Mouse (Mus musculus) MEL (cell line): ENCODE results near the gene Pax6. TPM values are rescaled to one million over a fixed set of nuclear protein-coding genes. Genes with fewer than 3 reads are reported as not detected.

Experiments
- DNase-seq: peaks from one replicate; pipeline ENCODE4 v3.0.0; 2011; ENCODE audit warnings: low read depth, low spot score
- H3K27ac ChIP-seq: 2 replicates; pipeline ENCODE4 v1.5.1; 2012; ENCODE audit warnings: low read depth, mild to moderate bottlenecking, control low read depth, low read length, moderate library complexity; ENCODE audit not compliant: control insufficient read depth
- H3K27me3 ChIP-seq, 2 experiments: fragments of 150-350 bp in 1 of 2; sonication (generic) in 1 of 2; 2 replicates each; pipeline ENCODE4 v1.6.1; 2012; ENCODE audit warnings: low read length in 2 of 2, mild to moderate bottlenecking in 2 of 2, improper control_type of control experiment in 1 of 2, moderate library complexity in 1 of 2; ENCODE audit not compliant: insufficient read depth in 2 of 2, control insufficient read depth in 1 of 2
- H3K36me3 ChIP-seq, 2 experiments: 2 replicates each; pipeline ENCODE4 v1.6.1; 2012 to 2014; ENCODE audit warnings: low read length in 2 of 2, improper control_type of control experiment in 1 of 2, inconsistent platforms in 1 of 2, mild to moderate bottlenecking in 1 of 2; ENCODE audit not compliant: insufficient read depth in 2 of 2, control insufficient read depth in 1 of 2
- H3K4me1 ChIP-seq, 2 experiments: fragments of 150-350 bp in 1 of 2; sonication (generic) in 1 of 2; 2 replicates each; pipeline ENCODE4 v1.6.1; 2012; ENCODE audit warnings: low read length in 2 of 2, improper control_type of control experiment in 1 of 2, mild to moderate bottlenecking in 1 of 2; ENCODE audit not compliant: insufficient read depth in 2 of 2, control insufficient read depth in 1 of 2
- H3K4me3 ChIP-seq, 2 experiments: fragments of 150-350 bp in 1 of 2; sonication (generic) in 1 of 2; 2 replicates each; pipeline ENCODE4 v1.5.1; 2012; ENCODE audit warnings: low read depth in 2 of 2, low read length in 2 of 2, mild to moderate bottlenecking in 2 of 2, moderate library complexity in 2 of 2, control low read depth in 1 of 2, improper control_type of control experiment in 1 of 2; ENCODE audit not compliant: control insufficient read depth in 1 of 2, insufficient read depth in 1 of 2
- H3K79me2 ChIP-seq: 2 replicates; pipeline ENCODE4 v1.6.1; 2012; ENCODE audit warnings: mild to moderate bottlenecking, low read length, moderate library complexity; ENCODE audit not compliant: control insufficient read depth, poor library complexity, insufficient read depth
- H3K9ac ChIP-seq: 2 replicates; pipeline ENCODE4 v1.6.1; 2012; ENCODE audit warnings: low read depth, mild to moderate bottlenecking, control low read depth, low read length, moderate library complexity; ENCODE audit not compliant: control insufficient read depth, poor library complexity, severe bottlenecking
- H3K9me3 ChIP-seq: fragments of 150-350 bp; sonication (generic); replicated peaks from 2 replicates; pipeline ENCODE4 v1.6.1; 2012; ENCODE audit warnings: mild to moderate bottlenecking, low read length, improper control_type of control experiment, moderate library complexity; ENCODE audit not compliant: insufficient read depth
- CHD2 ChIP-seq: IDR thresholded peaks from 2 replicates; pipeline ENCODE4 v1.6.1; 2011; ENCODE audit warnings: low read length, improper control_type of control experiment
- E2F4 ChIP-seq: IDR thresholded peaks from 2 replicates; pipeline ENCODE4 v1.6.1; 2011; ENCODE audit warnings: low read depth, low read length, improper control_type of control experiment, borderline replicate concordance
- ETS1 ChIP-seq: IDR thresholded peaks from 2 replicates; pipeline ENCODE4 v1.6.1; 2012; ENCODE audit warnings: low read depth, mild to moderate bottlenecking, inconsistent platforms, low read length, improper control_type of control experiment, moderate library complexity
- GABPA ChIP-seq: IDR thresholded peaks from 2 replicates; pipeline ENCODE4 v1.6.1; 2012; ENCODE audit warnings: low read depth, mild to moderate bottlenecking, inconsistent platforms, low read length, improper control_type of control experiment, moderate library complexity
- HCFC1 ChIP-seq: IDR thresholded peaks from 2 replicates; pipeline ENCODE4 v1.6.1; 2012; ENCODE audit warnings: low read depth, mild to moderate bottlenecking, inconsistent platforms, low read length, improper control_type of control experiment, moderate library complexity
- MAX ChIP-seq: IDR thresholded peaks from 2 replicates; pipeline ENCODE4 v1.6.1; 2011; ENCODE audit warnings: low read length, improper control_type of control experiment
- MAZ ChIP-seq: IDR thresholded peaks from 2 replicates; pipeline ENCODE4 v1.6.1; 2012; ENCODE audit warnings: low read depth, mild to moderate bottlenecking, inconsistent platforms, low read length, improper control_type of control experiment
- MXI1 ChIP-seq: IDR thresholded peaks from 2 replicates; pipeline ENCODE4 v1.6.1; 2011; ENCODE audit warnings: mild to moderate bottlenecking, low read depth, low read length, improper control_type of control experiment
- MYC ChIP-seq: IDR thresholded peaks from 2 replicates; pipeline ENCODE4 v1.6.1; 2011; ENCODE audit warnings: low read depth, mild to moderate bottlenecking, low read length, improper control_type of control experiment, moderate library complexity
- NRF1 ChIP-seq: IDR thresholded peaks from 2 replicates; pipeline ENCODE4 v1.6.1; 2014; ENCODE audit warnings: low read depth, mild to moderate bottlenecking, inconsistent platforms, low read length, improper control_type of control experiment, moderate library complexity; ENCODE audit not compliant: poor library complexity, insufficient read depth, severe bottlenecking
- RAD21 ChIP-seq: IDR thresholded peaks from 2 replicates; pipeline ENCODE4 v1.6.1; 2011; ENCODE audit warnings: mild to moderate bottlenecking, low read depth, low read length, improper control_type of control experiment
- RCOR1 ChIP-seq: IDR thresholded peaks from 2 replicates; pipeline ENCODE4 v1.6.1; 2012; ENCODE audit warnings: low read depth, mild to moderate bottlenecking, inconsistent platforms, low read length, improper control_type of control experiment
- SIN3A ChIP-seq: IDR thresholded peaks from 2 replicates; pipeline ENCODE4 v1.6.1; 2012; ENCODE audit warnings: low read length, improper control_type of control experiment, inconsistent platforms
- SMC3 ChIP-seq: IDR thresholded peaks from 2 replicates; pipeline ENCODE4 v1.6.1; 2011; ENCODE audit warnings: low read depth, low read length, improper control_type of control experiment
- TAL1 ChIP-seq: IDR thresholded peaks from 2 replicates; pipeline ENCODE4 v1.6.1; 2012; ENCODE audit warnings: mild to moderate bottlenecking, inconsistent platforms, low read length, moderate library complexity, mixed read lengths
- TCF12 ChIP-seq: IDR thresholded peaks from 2 replicates; pipeline ENCODE4 v1.6.1; 2014; ENCODE audit warnings: low read depth, mild to moderate bottlenecking, inconsistent platforms, low read length, improper control_type of control experiment, moderate library complexity
- UBTF ChIP-seq: IDR thresholded peaks from 2 replicates; pipeline ENCODE4 v1.6.1; 2012; ENCODE audit warnings: low read depth, mild to moderate bottlenecking, inconsistent platforms, low read length, improper control_type of control experiment, moderate library complexity, borderline replicate concordance; ENCODE audit not compliant: insufficient read depth
- USF1 ChIP-seq: IDR thresholded peaks from 2 replicates; pipeline ENCODE4 v1.6.1; 2014; ENCODE audit warnings: low read depth, mild to moderate bottlenecking, inconsistent platforms, low read length, improper control_type of control experiment, moderate library complexity
- ZC3H11A ChIP-seq: IDR thresholded peaks from 2 replicates; pipeline ENCODE4 v1.6.1; 2012; ENCODE audit warnings: low read depth, mild to moderate bottlenecking, inconsistent platforms, low read length, improper control_type of control experiment
- polyA plus RNA-seq, 2 experiments: library from polyadenylated mRNA; stranded (reverse) in 1 of 2; unstranded in 1 of 2; fragments of >175 nt in 1 of 2; fragments of >200 nt in 1 of 2; gene quantifications; 2 replicates each; pipeline versions ENCODE4 v1.2.1 to v1.2.4; 2012; ENCODE audit warnings: low replicate concordance in 2 of 2, low read depth in 1 of 2; ENCODE audit not compliant: insufficient read length in 2 of 2, insufficient read depth in 1 of 2, missing spikeins in 1 of 2
- total RNA-seq: library from RNA; depleted of rRNA; stranded (reverse); fragments of 300-350 nt; gene quantifications from 2 replicates; pipeline ENCODE4 v1.2.3, GENCODE M21; 2012

The Pax6 gene
- total and polyA plus RNA-seq, 3 experiments = 7.5 to 17.6 TPM; not detected in 1

- Histone ChIP-seq H3K36me3 (no peaks in the 10 kb centered on the region), H3K4me1 (no peaks in the 10 kb centered on the region), H3K9ac (no peak overlapping the region), H3K4me3 (no peak overlapping the region), H3K9me3 (no peaks in the 10 kb centered on the region), H3K79me2 (no peaks in the 10 kb centered on the region), H3K27ac (no peak overlapping the region), H3K27me3 (no peaks in the 10 kb centered on the region; a peak in 2 of 4 replicates)
- no peak for DNase-seq
- TF ChIP-seq SIN3A (no peak), ETS1 (no peak)
Observed at GRCm38 (mm10) chr2:105659926-105660873, 8.5 kb upstream of the Pax6 start.

GRCm38 (mm10) chr2:105660874-105661622, 7.7 kb upstream of the Pax6 start:
- TF ChIP-seq E2F4 (no peak), HCFC1 (no peak), MYC (no peak), SMC3 (no peak), GABPA (no peak), NRF1 (no peak), TAL1 (no peak), ETS1 (no peak), ZC3H11A (no peak), SIN3A (no peak), UBTF (no peak), RAD21 (no peak), RCOR1 (no peak), CHD2 (no peak), MAZ (no peak), MAX (no peak), USF1 (no peak), MXI1 (no peak), TCF12 (no peak)
- no peak overlapping the region for H3K9ac ChIP-seq
- no peak overlapping the region for H3K27ac ChIP-seq
- no peaks in the 10 kb centered on the region for H3K36me3 ChIP-seq
- H3K4me1 ChIP-seq = no peaks in the 10 kb centered on the region
- no peak for DNase-seq
- H3K4me3 ChIP-seq = no peak overlapping the region
- no peaks in the 10 kb centered on the region for H3K9me3 ChIP-seq
- no peaks in the 10 kb centered on the region for H3K79me2 ChIP-seq
- no peaks in the 10 kb centered on the region; a peak in 2 of 4 replicates for H3K27me3 ChIP-seq
